Mouse (Mus musculus) bone marrow, adult 2 months (tissue): ENCODE results near the gene Olfr1339.

Experiments used
- CTCF ChIP-seq: fragments of 200-500 bp; IDR thresholded peaks from 2 replicates; pipeline ENCODE4 v1.5.1; 2011; ENCODE audit warnings: low read length, control low read depth; ENCODE audit not compliant: control insufficient read depth, insufficient read depth
- POLR2A ChIP-seq: fragments of 200-500 bp; IDR thresholded peaks from 2 replicates; pipeline ENCODE4 v1.6.1; 2011; ENCODE audit warnings: low read depth, mild to moderate bottlenecking, control low read depth, low read length, borderline replicate concordance; ENCODE audit not compliant: control insufficient read depth

DNA sequence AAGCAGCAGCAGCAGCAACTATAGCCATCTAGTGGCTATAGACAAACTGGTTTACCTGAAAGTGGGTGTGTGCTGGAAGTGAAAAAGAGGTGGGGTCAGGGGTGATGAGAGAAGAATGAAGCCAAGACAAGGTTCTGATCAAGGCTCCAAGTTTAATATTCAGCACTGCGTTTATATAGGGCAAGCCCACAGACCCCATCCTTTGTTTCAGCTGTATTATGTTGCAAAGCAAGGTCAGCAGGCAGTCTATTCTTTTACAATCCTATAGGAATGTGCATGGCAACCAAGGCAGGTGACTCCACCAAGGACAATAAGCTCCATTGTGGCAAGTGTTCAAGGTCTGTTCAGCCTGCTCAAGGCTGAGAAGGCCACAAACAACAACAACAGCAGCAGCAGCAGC lies 20.3 kb upstream of the Olfr1339 start:
- TF ChIP-seq POLR2A (no peak), CTCF (no peak)
